Mouse (Mus musculus): ENCODE measurements around the gene Crybg2. TPM values are rescaled to one million over a fixed set of nuclear protein-coding genes. Genes with fewer than 3 reads are reported as not detected.

Crybg2 gene
- not detected for polyA plus RNA-seq (2014; fragmentation: Illumina TruSeq; extraction: RNeasy Lipid Tissue Mini Kit (QIAGEN cat#74804); ENCODE audit: low read depth, low replicate concordance)

DNA sequence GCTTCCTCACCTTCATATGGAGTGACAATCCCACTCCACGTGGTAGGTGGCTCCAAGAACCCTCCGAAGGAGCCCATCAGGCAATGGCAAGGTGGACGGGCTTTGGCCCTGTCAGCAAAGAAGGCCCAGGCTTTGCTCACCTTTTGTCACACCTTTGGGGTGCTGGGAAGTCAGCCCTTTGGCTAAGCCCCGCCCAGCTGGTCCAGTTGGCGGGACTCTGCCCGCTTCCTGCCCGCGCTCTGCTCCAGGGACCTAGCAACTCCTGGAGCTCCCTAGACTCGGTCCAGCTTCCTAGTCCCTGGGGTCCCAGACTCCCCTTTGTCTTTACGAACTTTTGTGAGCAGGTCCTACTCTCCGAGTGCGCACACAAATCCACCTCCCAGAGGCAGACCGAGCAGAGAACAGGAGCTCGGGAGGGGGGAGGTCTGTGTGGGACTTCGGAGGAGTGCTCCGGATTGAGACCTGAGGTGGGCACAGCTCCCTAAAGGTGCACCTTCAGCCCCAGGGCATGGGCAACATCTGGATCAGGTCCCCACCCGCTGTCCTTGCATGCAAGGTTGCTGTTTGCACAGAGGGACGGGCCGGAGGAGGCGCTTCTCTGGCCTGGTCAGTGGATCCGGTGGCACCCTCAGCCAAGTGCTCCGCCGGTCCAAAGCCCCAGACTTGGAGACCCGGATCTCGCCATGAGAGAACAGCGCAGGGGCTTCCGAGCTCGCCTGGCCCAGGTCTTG lies at the start of gene Crybg2:
TSS of gene Crybg2 (plus strand) at position 681 of the 731 bp plus-strand sequence.

DNA sequence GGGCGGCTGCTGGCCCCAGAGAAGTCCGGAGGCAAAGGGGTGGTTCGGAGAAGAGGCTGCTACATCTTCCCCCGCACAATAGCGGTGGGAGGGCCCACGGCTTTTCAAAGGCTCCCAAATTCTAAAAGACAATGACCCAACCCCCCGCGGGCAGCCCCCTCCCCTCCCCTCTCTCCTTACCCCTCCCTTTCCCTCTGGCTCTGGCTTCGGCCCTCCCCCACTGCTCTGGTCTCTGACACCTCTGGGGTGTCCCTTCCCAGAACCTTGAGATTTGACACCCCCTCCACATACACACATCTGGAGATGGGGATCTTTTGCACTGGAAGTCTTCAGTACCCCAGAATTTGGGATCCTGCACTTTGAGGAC lies 41.9 kb upstream of the Crybg2 start, which contains the start of gene Lin28a:
TSS of gene Lin28a (minus strand) at position 63 of the 367 bp plus-strand sequence.

DNA sequence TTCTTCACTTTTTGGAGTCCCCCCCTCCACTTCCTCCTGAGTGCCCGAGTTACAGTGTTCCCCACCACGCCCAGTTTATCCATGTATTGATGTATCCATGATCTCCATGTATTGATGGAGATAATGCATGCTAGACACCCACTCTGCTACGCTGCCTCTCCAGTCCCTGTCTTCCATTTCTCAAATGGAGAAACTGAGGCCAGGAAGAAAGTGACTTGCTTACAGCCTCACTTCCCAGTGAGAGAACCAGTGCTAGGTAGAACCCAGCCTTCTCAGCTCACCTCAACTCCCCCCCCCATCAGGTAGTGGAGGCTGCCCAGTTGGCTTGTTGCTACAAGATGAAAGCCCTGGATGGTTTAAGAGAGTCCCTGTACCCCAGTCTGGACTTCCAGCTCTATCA lies 7.1 kb upstream of the Crybg2 start, which contains the start of gene Zfp683:
TSS of gene Zfp683 (plus strand) at position 301 of the 400 bp plus-strand sequence.

DNA sequence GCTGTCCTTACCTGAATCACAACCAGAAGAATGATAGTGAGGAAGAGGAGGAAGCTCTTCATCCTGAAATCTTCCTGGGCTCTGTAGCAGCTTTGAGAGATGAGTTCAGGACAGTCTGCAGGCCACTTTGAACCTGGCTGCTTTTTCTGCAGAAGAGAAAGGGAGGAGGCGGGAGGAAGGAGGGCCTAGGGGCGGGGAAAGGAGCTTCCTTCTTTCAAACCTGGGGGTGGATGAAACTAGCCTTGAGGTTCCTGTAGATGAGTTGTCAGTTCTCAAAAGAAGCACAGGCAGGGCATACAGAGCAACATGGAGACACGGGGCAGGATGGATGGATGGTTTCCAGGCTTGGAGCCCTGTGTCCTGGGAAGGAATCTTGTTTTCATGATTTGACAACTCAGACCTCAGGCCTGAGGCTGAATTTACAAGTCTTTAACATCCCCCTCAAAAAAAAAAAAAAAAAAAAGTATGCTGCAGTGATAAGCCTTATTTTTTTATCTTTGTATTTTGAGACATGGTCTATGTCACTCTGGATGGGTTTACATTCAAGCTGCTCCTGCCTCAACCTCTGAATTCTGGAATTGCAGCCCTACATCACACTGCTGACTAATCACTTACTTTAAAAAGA lies 34.4 kb downstream of the Crybg2 start, which contains the start of gene Cd52:
TSS of gene Cd52 (minus strand) at position 160 of the 625 bp plus-strand sequence.

DNA sequence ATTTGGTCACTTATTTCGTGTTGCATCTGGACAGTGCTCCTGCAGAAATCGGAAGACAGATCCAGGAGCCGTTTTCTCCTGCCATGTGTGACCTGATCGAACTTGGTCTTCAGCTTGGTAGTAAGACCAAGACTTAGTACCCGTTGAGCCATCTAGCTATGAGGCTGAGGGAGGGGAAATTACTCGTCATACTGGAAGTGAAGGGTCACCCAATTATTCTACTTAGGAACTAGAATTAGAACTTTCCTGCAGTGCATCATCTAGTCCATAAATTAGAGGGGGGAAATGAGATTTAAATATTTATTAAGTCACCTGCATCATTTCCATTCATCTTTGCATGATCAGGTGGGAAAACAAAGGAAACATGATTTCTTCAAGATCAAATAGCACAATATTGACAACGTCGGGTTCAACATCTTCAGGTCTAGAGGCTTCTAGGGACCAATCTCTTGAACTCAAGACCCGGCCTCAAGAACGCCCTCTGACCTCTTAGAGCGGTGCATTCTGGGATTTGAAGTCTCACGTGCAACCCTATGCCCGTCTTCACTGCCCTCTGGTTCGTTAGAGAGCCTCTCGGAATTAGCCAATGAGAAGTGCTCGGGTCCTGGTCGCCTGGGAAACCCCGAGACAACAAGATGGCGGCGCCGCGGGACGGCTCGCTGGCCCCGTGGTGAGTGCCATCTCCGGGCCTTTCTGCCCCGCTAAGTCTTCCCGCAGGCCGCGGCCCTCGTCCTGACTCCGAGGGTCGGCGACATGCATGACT lies 41.5 kb downstream of the Crybg2 start, which contains the start of gene Ubxn11:
TSS of gene Ubxn11 (plus strand) at position 592 of the 763 bp plus-strand sequence.

DNA sequence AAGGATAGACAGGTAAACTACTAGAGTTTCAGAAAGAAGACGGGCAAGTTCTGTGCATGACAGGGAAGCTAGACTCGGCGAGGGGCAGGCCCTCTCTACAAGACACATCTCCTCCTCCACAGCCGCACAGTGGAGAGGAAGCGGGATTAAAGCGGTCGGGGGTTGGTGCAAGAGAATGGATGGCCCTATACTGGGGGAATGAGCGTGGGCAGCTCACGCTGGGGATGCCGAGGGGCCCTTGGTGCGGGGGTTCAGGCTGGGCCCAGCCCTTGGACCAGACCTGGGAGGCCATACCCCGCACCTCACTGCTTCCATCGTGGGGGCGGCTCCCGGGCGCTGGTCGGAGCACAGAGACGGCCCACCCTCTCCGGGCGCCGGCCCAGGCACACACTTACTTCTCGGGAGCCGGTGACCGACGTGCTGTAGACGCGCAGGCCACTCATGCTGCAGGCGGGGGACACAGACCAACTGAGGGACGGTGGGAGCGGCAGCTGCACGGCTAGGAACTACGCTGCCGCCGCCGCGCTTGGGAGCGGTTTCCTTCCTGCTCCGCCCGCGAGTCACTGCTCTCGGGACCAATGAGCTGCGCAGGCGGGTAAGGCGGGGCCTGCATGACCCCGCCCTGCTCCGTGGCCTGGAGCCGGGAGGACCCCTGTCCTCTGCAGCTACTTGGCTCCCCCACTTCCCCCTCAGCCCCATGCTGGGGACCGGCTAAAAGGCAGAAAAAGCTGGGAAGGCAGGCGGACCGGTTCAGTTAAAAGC lies 67.8 kb downstream of the Crybg2 start, which contains the start of gene Sh3bgrl3:
TSS of gene Sh3bgrl3 (minus strand) at position 569 of the 762 bp plus-strand sequence.

Other genes starting within 250 kb of the Crybg2 start
- 4.0 TPM for gene Rps6ka1, start 173.0 kb upstream of the Crybg2 start, polyA plus RNA-seq (2014; fragmentation: Illumina TruSeq; extraction: RNeasy Lipid Tissue Mini Kit (QIAGEN cat#74804); ENCODE audit: low read depth, low replicate concordance)
- 176 TPM for gene Hmgn2, start 92.2 kb upstream of the Crybg2 start, polyA plus RNA-seq (2014; fragmentation: Illumina TruSeq; extraction: RNeasy Lipid Tissue Mini Kit (QIAGEN cat#74804); ENCODE audit: low read depth, low replicate concordance)
- gene Dhdds, start 59.9 kb upstream of the Crybg2 start, polyA plus RNA-seq (2014; fragmentation: Illumina TruSeq; extraction: RNeasy Lipid Tissue Mini Kit (QIAGEN cat#74804); ENCODE audit: low read depth, low replicate concordance), result 25.1 TPM
- not detected for gene Lin28a, start 42.0 kb upstream of the Crybg2 start, polyA plus RNA-seq (2014; fragmentation: Illumina TruSeq; extraction: RNeasy Lipid Tissue Mini Kit (QIAGEN cat#74804); ENCODE audit: low read depth, low replicate concordance)
- gene Zfp683, start 7.0 kb upstream of the Crybg2 start, polyA plus RNA-seq (2014; fragmentation: Illumina TruSeq; extraction: RNeasy Lipid Tissue Mini Kit (QIAGEN cat#74804); ENCODE audit: low read depth, low replicate concordance), result not detected
- gene Cd52, start 34.3 kb downstream of the Crybg2 start, polyA plus RNA-seq (2014; fragmentation: Illumina TruSeq; extraction: RNeasy Lipid Tissue Mini Kit (QIAGEN cat#74804); ENCODE audit: low read depth, low replicate concordance), result 15.5 TPM
- 0.97 TPM for gene Ubxn11, start 41.8 kb downstream of the Crybg2 start, polyA plus RNA-seq (2014; fragmentation: Illumina TruSeq; extraction: RNeasy Lipid Tissue Mini Kit (QIAGEN cat#74804); ENCODE audit: low read depth, low replicate concordance)
- gene Sh3bgrl3, start 68.0 kb downstream of the Crybg2 start, polyA plus RNA-seq (2014; fragmentation: Illumina TruSeq; extraction: RNeasy Lipid Tissue Mini Kit (QIAGEN cat#74804); ENCODE audit: low read depth, low replicate concordance), result 47.5 TPM
- 63.7 TPM for gene Cep85, start 126.3 kb downstream of the Crybg2 start, polyA plus RNA-seq (2014; fragmentation: Illumina TruSeq; extraction: RNeasy Lipid Tissue Mini Kit (QIAGEN cat#74804); ENCODE audit: low read depth, low replicate concordance)
- not detected for gene Gm7534, start 142.2 kb downstream of the Crybg2 start, polyA plus RNA-seq (2014; fragmentation: Illumina TruSeq; extraction: RNeasy Lipid Tissue Mini Kit (QIAGEN cat#74804); ENCODE audit: low read depth, low replicate concordance)
- not detected for gene Catsper4, start 166.6 kb downstream of the Crybg2 start, polyA plus RNA-seq (2014; fragmentation: Illumina TruSeq; extraction: RNeasy Lipid Tissue Mini Kit (QIAGEN cat#74804); ENCODE audit: low read depth, low replicate concordance)
- 5.7 TPM for gene Cnksr1, start 177.6 kb downstream of the Crybg2 start, polyA plus RNA-seq (2014; fragmentation: Illumina TruSeq; extraction: RNeasy Lipid Tissue Mini Kit (QIAGEN cat#74804); ENCODE audit: low read depth, low replicate concordance)
- gene E130218I03Rik, start 182.8 kb downstream of the Crybg2 start, polyA plus RNA-seq (2014; fragmentation: Illumina TruSeq; extraction: RNeasy Lipid Tissue Mini Kit (QIAGEN cat#74804); ENCODE audit: low read depth, low replicate concordance), result not detected
- 4.1 TPM for gene Zfp593, start 184.8 kb downstream of the Crybg2 start, polyA plus RNA-seq (2014; fragmentation: Illumina TruSeq; extraction: RNeasy Lipid Tissue Mini Kit (QIAGEN cat#74804); ENCODE audit: low read depth, low replicate concordance)
- not detected for gene Gm30191, start 186.1 kb downstream of the Crybg2 start, polyA plus RNA-seq (2014; fragmentation: Illumina TruSeq; extraction: RNeasy Lipid Tissue Mini Kit (QIAGEN cat#74804); ENCODE audit: low read depth, low replicate concordance)
- gene Grrp1, start 193.3 kb downstream of the Crybg2 start, polyA plus RNA-seq (2014; fragmentation: Illumina TruSeq; extraction: RNeasy Lipid Tissue Mini Kit (QIAGEN cat#74804); ENCODE audit: low read depth, low replicate concordance), result 4.6 TPM
- gene Pdik1l, start 227.1 kb downstream of the Crybg2 start, polyA plus RNA-seq (2014; fragmentation: Illumina TruSeq; extraction: RNeasy Lipid Tissue Mini Kit (QIAGEN cat#74804); ENCODE audit: low read depth, low replicate concordance), result 5.0 TPM

Data from heart, adult 10 weeks (tissue).